Mouse (Mus musculus): ENCODE measurements around the gene Cdh13. TPM values are rescaled to one million over a fixed set of nuclear protein-coding genes. Genes with fewer than 3 reads are reported as not detected.

Cdh13 gene
- polyA plus RNA-seq, 1 experiment, result not detected

DNA sequence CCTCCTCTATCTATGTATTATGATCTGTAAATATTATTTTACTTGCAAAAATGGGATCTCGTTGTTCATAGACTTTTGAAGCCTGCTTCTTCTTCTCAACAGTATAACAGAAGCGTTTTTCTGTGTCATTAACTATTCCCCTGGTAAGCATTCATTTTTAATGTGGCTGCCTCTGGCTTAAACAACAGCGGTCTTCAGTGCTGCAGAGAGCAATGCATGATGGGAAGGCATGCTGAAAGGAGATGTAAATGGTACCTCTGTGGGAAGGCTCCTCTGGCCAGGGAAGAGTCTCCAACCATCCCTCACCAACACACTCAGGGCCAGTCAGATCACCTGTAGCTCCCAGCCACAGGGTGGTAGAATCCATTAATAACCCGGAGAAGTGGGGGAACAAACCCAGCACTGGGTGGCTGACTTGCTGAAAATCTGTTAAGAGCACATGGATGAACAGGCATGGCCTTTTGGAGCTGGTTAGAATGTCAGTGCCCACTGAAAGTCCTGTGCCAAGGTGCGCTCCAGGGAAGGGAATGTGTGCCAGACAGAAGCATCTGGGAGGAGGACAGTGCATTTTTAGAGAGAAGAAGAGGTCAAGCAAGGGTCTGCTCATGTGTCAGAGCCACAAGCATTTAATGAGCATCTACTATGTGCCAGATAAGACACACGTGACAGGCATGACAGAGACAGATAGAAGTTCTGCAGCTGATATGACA, 893.8 kb downstream of the Cdh13 start:
- Histone ChIP-seq H3K27ac (ENCODE audit: control insufficient read depth, insufficient read depth, low read depth, low read length, poor library complexity) (no peak overlapping the region), H3K4me1 (ENCODE audit: control insufficient read depth, insufficient read depth, low read length) (no peaks in the 10 kb centered on the region), H3K4me3 (replicated peaks; ENCODE audit: control insufficient read depth, low read depth, low read length) (no peak overlapping the region)
- 68% methylated on average over 6 of the region's 6 CpGs for WGBS
- TF ChIP-seq POLR2A (IDR thresholded peaks at IDR 0.05; ENCODE audit: borderline replicate concordance, control insufficient read depth, low read depth, low read length) (no peak), CTCF (IDR thresholded peaks at IDR 0.05; ENCODE audit: control insufficient read depth, insufficient read depth, low read length) (no peak)

GRCm38 (mm10) chr8:119180626-119181025, 897.1 kb downstream of the Cdh13 start:
- 66% methylated on average over 13 of the region's 13 CpGs for WGBS
- TF ChIP-seq CTCF (IDR thresholded peaks at IDR 0.05; ENCODE audit: control insufficient read depth, insufficient read depth, low read length) (no peak), POLR2A (IDR thresholded peaks at IDR 0.05; ENCODE audit: borderline replicate concordance, control insufficient read depth, low read depth, low read length) (no peak)
- no peak overlapping the region for H3K27ac ChIP-seq (ENCODE audit: control insufficient read depth, insufficient read depth, low read depth, low read length, poor library complexity)
- no peaks in the 10 kb centered on the region for H3K4me1 ChIP-seq (ENCODE audit: control insufficient read depth, insufficient read depth, low read length)
- H3K4me3 ChIP-seq (replicated peaks; ENCODE audit: control insufficient read depth, low read depth, low read length), result no peak overlapping the region

- no peak for TF ChIP-seq POLR2A (IDR thresholded peaks at IDR 0.05; ENCODE audit: borderline replicate concordance, control insufficient read depth, low read depth, low read length)
- TF ChIP-seq CTCF (IDR thresholded peaks at IDR 0.05; ENCODE audit: control insufficient read depth, insufficient read depth, low read length), result 0 out of 2 replicates have a peak, but pooled peaks have one; percentile 30
- Histone ChIP-seq H3K27ac (ENCODE audit: control insufficient read depth, insufficient read depth, low read depth, low read length, poor library complexity) (no peak overlapping the region), H3K4me3 (replicated peaks; ENCODE audit: control insufficient read depth, low read depth, low read length) (no peak overlapping the region), H3K4me1 (ENCODE audit: control insufficient read depth, insufficient read depth, low read length) (no peaks in the 10 kb centered on the region)
- 65% methylated on average over 8 of the region's 8 CpGs for WGBS
These were observed 912.2 kb downstream of the Cdh13 start for GRCm38 (mm10) chr8:119195695-119196094.

DNA sequence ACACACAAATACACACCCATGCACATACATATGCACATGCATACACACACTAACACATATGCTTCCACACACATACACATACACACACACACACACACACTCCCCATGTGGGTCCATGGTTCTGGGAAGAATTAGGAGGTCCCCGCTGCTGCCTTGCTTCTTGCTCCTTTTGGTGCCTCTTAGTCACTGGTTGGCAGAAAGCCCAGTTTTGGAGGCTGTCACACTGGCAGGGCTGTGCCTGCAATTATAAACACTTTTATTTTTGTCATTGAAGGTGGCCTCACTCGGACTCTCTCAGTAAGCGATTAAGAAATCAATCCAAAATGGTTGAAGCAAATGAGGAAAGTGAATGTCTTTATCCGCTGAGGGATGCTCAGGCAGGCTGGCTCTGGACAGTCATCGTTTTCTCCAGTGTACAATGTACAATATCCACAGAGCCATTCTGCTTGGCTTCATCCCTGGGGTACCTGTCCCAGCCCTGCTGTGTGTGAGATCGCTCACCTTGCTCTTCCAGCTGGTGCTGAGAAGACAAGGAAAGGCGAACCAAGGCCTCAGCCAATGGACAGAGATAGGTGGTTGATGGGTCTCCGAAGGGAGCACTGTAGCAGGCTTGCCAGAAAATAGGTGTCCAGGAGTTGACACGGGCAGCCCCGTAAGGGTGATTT, 913.1 kb downstream of the Cdh13 start:
- TF ChIP-seq CTCF (IDR thresholded peaks at IDR 0.05; ENCODE audit: control insufficient read depth, insufficient read depth, low read length) (no peak), POLR2A (IDR thresholded peaks at IDR 0.05; ENCODE audit: borderline replicate concordance, control insufficient read depth, low read depth, low read length) (no peak)
- Histone ChIP-seq H3K4me1 (ENCODE audit: control insufficient read depth, insufficient read depth, low read length) (no peaks in the 10 kb centered on the region), H3K27ac (ENCODE audit: control insufficient read depth, insufficient read depth, low read depth, low read length, poor library complexity) (no peak overlapping the region), H3K4me3 (replicated peaks; ENCODE audit: control insufficient read depth, low read depth, low read length) (no peak overlapping the region)
- WGBS, result 73% methylated on average over 10 of the region's 10 CpGs

DNA sequence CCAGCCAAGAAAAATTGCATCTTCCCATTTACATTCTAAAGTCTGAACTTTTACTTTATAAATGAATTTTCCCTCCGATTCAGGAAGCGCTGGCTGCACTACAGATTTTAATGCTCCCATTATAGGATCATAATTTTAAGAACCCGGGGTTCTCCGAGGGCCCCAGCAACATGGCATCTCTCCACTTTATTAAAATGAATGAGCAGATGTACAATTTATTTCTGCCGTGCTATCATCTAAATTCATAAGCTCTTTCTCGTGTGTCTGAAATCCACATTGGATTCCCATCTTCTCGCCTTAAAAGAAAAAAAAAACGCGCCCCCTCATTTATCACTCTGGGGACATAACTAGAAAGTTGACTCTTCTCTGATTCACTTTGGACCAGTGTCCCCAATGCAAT, 925.0 kb downstream of the Cdh13 start:
- Histone ChIP-seq H3K27ac (ENCODE audit: control insufficient read depth, insufficient read depth, low read depth, low read length, poor library complexity) (no peak overlapping the region), H3K4me1 (ENCODE audit: control insufficient read depth, insufficient read depth, low read length) (no peaks in the 10 kb centered on the region), H3K4me3 (replicated peaks; ENCODE audit: control insufficient read depth, low read depth, low read length) (no peak overlapping the region)
- TF ChIP-seq POLR2A (IDR thresholded peaks at IDR 0.05; ENCODE audit: borderline replicate concordance, control insufficient read depth, low read depth, low read length) (no peak), CTCF (IDR thresholded peaks at IDR 0.05; ENCODE audit: control insufficient read depth, insufficient read depth, low read length) (no peak)
- 86% methylated on average over 9 of the region's 9 CpGs for WGBS

- WGBS, result 0% methylated on average over 1 of the region's 1 CpGs
- Histone ChIP-seq H3K4me1 (ENCODE audit: control insufficient read depth, insufficient read depth, low read length) (no peaks in the 10 kb centered on the region), H3K27ac (ENCODE audit: control insufficient read depth, insufficient read depth, low read depth, low read length, poor library complexity) (no peak overlapping the region), H3K4me3 (replicated peaks; ENCODE audit: control insufficient read depth, low read depth, low read length) (no peak overlapping the region)
- TF ChIP-seq CTCF (IDR thresholded peaks at IDR 0.05; ENCODE audit: control insufficient read depth, insufficient read depth, low read length) (peak; percentile 29; the same call in 1 of the 2 replicates), POLR2A (IDR thresholded peaks at IDR 0.05; ENCODE audit: borderline replicate concordance, control insufficient read depth, low read depth, low read length) (no peak)
These were observed 941.0 kb downstream of the Cdh13 start for GRCm38 (mm10) chr8:119224547-119224946.

DNA sequence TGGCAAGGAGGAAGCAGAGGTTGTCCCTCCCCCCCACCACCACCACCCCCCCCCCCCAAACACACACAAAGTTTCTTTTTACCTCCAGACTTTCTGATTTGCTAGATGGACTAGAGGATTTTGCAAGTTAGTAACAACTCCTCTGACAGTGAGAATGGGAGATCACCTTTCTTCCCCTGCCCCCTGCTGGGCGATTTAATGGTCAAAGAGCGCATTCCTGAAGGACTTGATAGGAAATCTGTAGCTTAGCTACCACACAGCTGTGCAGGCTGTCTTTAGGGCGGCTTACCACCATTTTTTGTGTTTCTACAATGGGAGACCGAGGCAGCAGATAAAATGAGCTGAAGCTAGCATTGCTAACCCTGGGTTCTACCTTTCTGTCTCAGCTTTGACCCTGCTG, 961.6 kb downstream of the Cdh13 start:
- WGBS, result 56% methylated on average over 4 of the region's 4 CpGs
- TF ChIP-seq POLR2A (IDR thresholded peaks at IDR 0.05; ENCODE audit: borderline replicate concordance, control insufficient read depth, low read depth, low read length), result no peak
- TF ChIP-seq CTCF (IDR thresholded peaks at IDR 0.05; ENCODE audit: control insufficient read depth, insufficient read depth, low read length), result no peak
- H3K4me1 ChIP-seq (ENCODE audit: control insufficient read depth, insufficient read depth, low read length), result no peaks in the 10 kb centered on the region
- no peak overlapping the region for H3K4me3 ChIP-seq (replicated peaks; ENCODE audit: control insufficient read depth, low read depth, low read length)
- no peak overlapping the region for H3K27ac ChIP-seq (ENCODE audit: control insufficient read depth, insufficient read depth, low read depth, low read length, poor library complexity)

- H3K4me1 ChIP-seq (ENCODE audit: control insufficient read depth, insufficient read depth, low read length), result no peaks in the 10 kb centered on the region
- TF ChIP-seq POLR2A (IDR thresholded peaks at IDR 0.05; ENCODE audit: borderline replicate concordance, control insufficient read depth, low read depth, low read length), result no peak
- no peak for TF ChIP-seq CTCF (IDR thresholded peaks at IDR 0.05; ENCODE audit: control insufficient read depth, insufficient read depth, low read length)
- no peak overlapping the region for H3K27ac ChIP-seq (ENCODE audit: control insufficient read depth, insufficient read depth, low read depth, low read length, poor library complexity)
- no peak overlapping the region for H3K4me3 ChIP-seq (replicated peaks; ENCODE audit: control insufficient read depth, low read depth, low read length)
- WGBS, result 45% methylated on average over 1 of the region's 1 CpGs
These were observed 962.1 kb downstream of the Cdh13 start for GRCm38 (mm10) chr8:119245641-119246040.

Measured in bone marrow, adult 2 months (tissue).